Mouse (Mus musculus): ENCODE measurements around the gene Vps37b.

DNA sequence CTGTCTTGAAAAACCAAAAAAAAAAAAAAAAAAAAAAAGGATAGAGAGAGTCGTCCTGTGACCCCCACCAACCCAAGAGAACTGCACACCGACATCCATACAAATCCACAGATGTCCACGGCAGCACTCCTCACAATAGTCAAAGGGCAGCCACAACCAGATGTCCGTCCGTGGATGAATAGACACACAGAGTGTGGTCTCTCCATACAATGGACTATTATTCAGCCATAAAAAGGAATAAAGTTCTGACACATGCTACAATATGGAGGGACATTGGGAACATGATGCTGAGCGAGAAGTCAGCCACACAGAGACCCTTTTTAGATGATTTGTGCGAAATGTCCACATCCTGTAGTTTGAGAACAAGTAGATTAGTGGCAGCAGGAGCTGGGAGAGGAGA lies 26.7 kb upstream of the Vps37b start:
- no peak for TF ChIP-seq CTCF (IDR thresholded peaks at IDR 0.05; ENCODE audit: borderline replicate concordance, control insufficient read depth, extremely low read depth, insufficient read depth, low read length, poor library complexity)
- no peak for TF ChIP-seq POLR2A (IDR thresholded peaks at IDR 0.05; ENCODE audit: control insufficient read depth, extremely low read depth, insufficient read depth, low read length, poor library complexity)

Data from thymus, adult 2 months (tissue).